Mouse (Mus musculus) intestine, embryonic 16.5 days (tissue): Measurements from ENCODE around the gene Cc2d2a. TPM values are rescaled to one million over a fixed set of nuclear protein-coding genes. Genes with fewer than 3 reads are reported as not detected.

ENCODE experiments used
- ATAC-seq: fragments of 200-750 bp; cut with Nextera tagmentation; 2 replicates; pipeline ENCODE4 v1.8.0; 2017; ENCODE audit warnings: moderate TSS enrichment, moderate library complexity
- H3K27ac ChIP-seq: fragments of 300-500 bp; sonication (generic); 2 replicates; pipeline ENCODE4 v1.5.1; 2014; ENCODE audit warnings: mild to moderate bottlenecking, low read length
- H3K27me3 ChIP-seq: fragments of 300-500 bp; sonication (generic); replicated peaks from 2 replicates; pipeline ENCODE4 v1.6.1; 2014; ENCODE audit warnings: low read length, control low read depth, mixed read lengths; ENCODE audit not compliant: control insufficient read depth, insufficient read depth
- H3K36me3 ChIP-seq: fragments of 300-500 bp; sonication (generic); 2 replicates; pipeline ENCODE4 v1.6.1; 2014; ENCODE audit warnings: low read length, control low read depth; ENCODE audit not compliant: control insufficient read depth, insufficient read depth
- H3K4me1 ChIP-seq: fragments of 300-500 bp; sonication (generic); 2 replicates; pipeline ENCODE4 v1.6.1; 2014; ENCODE audit warnings: low read length, control low read depth, mixed read lengths; ENCODE audit not compliant: control insufficient read depth, insufficient read depth
- H3K4me2 ChIP-seq: fragments of 300-500 bp; sonication (generic); 2 replicates; pipeline ENCODE4 v1.6.1; 2014; ENCODE audit warnings: low read depth, low read length, control low read depth
- H3K4me3 ChIP-seq: fragments of 300-500 bp; sonication (generic); 2 replicates; pipeline ENCODE4 v1.5.1; 2014; ENCODE audit warnings: mild to moderate bottlenecking, low read length
- H3K9ac ChIP-seq: fragments of 300-500 bp; sonication (generic); 2 replicates; pipeline ENCODE4 v1.6.1; 2014; ENCODE audit warnings: low read depth, low read length
- H3K9me3 ChIP-seq: fragments of 300-500 bp; sonication (generic); 2 replicates; pipeline ENCODE4 v1.6.1; 2016; ENCODE audit warnings: low read length, control low read depth; ENCODE audit not compliant: control insufficient read depth
- WGBS: fragments of 180-500 bp; shearing (Covaris S2); extraction: QIAGEN DNeasy Blood & Tissue Kit; methylation state at CpG from one replicate; pipeline ENCODE4 v1.1.7; 2014; 5-methylcytosine and 5-hydroxymethylcytosine counted together
- polyA plus RNA-seq: library from polyadenylated mRNA; unstranded; fragments of >200 nt; fragmentation: Nextera tagmentation; extraction: Ambion mirVana; gene quantifications from 2 replicates; pipeline ENCODE4 v1.2.1, GENCODE M21; 2015

Gene Cc2d2a
- polyA plus RNA-seq, 1 experiment from 2014 or later, result 8.7 TPM

- WGBS, result 43% methylated on average over 6 of the region's 6 CpGs
- no peaks in the 10 kb centered on the region for H3K36me3 ChIP-seq
- 0 out of 2 replicates have a peak, but pooled peaks cover 8% of the 10 kb centered on the region for H3K4me1 ChIP-seq
- no peak for ATAC-seq
- H3K27me3 ChIP-seq, result no peaks in the 10 kb centered on the region
- peak overlapping the region; percentile 12; the same call in 1 of the 2 replicates for H3K9ac ChIP-seq
- peak overlapping the region; percentile 7; the same call in 1 of the 2 replicates for H3K27ac ChIP-seq
- H3K4me3 ChIP-seq, result peak overlapping the region; percentile 13; the same call in 1 of the 2 replicates
- H3K9me3 ChIP-seq, result no peaks in the 10 kb centered on the region
- H3K4me2 ChIP-seq, result peak overlapping the region; percentile 19
These were observed 1.4 kb downstream of the Cc2d2a start for GRCm38 (mm10) chr5:43663531-43663930.

GRCm38 (mm10) chr5:43665144-43665543, 3.0 kb downstream of the Cc2d2a start:
- Histone ChIP-seq H3K27me3 (no peaks in the 10 kb centered on the region), H3K4me1 (0 out of 2 replicates have a peak, but pooled peaks cover 8% of the 10 kb centered on the region), H3K9ac (no peak overlapping the region), H3K27ac (no peak overlapping the region), H3K4me2 (no peak overlapping the region), H3K36me3 (no peaks in the 10 kb centered on the region), H3K4me3 (no peak overlapping the region), H3K9me3 (no peaks in the 10 kb centered on the region)
- no peak for ATAC-seq
- 33% methylated on average over 5 of the region's 5 CpGs for WGBS

- Histone ChIP-seq H3K36me3 (no peaks in the 10 kb centered on the region), H3K4me3 (no peak overlapping the region), H3K9ac (no peak overlapping the region), H3K27me3 (no peaks in the 10 kb centered on the region), H3K27ac (no peak overlapping the region), H3K9me3 (no peaks in the 10 kb centered on the region), H3K4me2 (no peak overlapping the region), H3K4me1 (peaks cover 8% of the 10 kb centered on the region)
- no peak for ATAC-seq
- WGBS, result 61% methylated on average over 8 of the region's 8 CpGs
These were observed 7.0 kb downstream of the Cc2d2a start for GRCm38 (mm10) chr5:43669118-43669645.

- peak overlapping the region; percentile 72 for H3K27ac ChIP-seq
- 0% methylated on average over 12 of the region's 12 CpGs for WGBS
- peak; percentile 95 for ATAC-seq
These were observed 10.2 kb downstream of the Cc2d2a start for GRCm38 (mm10) chr5:43672177-43672911.

GRCm38 (mm10) chr5:43673083-43673482, 10.9 kb downstream of the Cc2d2a start:
- Histone ChIP-seq H3K4me2 (peak overlapping the region; percentile 52), H3K27me3 (no peaks in the 10 kb centered on the region), H3K9me3 (no peaks in the 10 kb centered on the region), H3K27ac (no peak overlapping the region), H3K9ac (peak overlapping the region; percentile 79), H3K36me3 (peaks cover 4% of the 10 kb centered on the region; the same call in 1 of the 2 replicates), H3K4me1 (peaks cover 8% of the 10 kb centered on the region), H3K4me3 (peak overlapping the region; percentile 55)
- WGBS, result 77% methylated on average over 2 of the region's 2 CpGs
- ATAC-seq, result peak; percentile 1; the same call in 1 of the 2 replicates

More at GRCm38 (mm10) chr5:43672177-43672911, 10.2 kb downstream of the Cc2d2a start:
- Histone ChIP-seq H3K9me3 (no peaks in the 10 kb centered on the region), H3K9ac (peak overlapping the region; percentile 79), H3K4me3 (peak overlapping the region; percentile 55), H3K4me1 (peaks cover 8% of the 10 kb centered on the region), H3K27me3 (no peaks in the 10 kb centered on the region), H3K36me3 (peaks cover 4% of the 10 kb centered on the region; the same call in 1 of the 2 replicates), H3K4me2 (peak overlapping the region; percentile 52)

- Histone ChIP-seq H3K27me3 (no peaks in the 10 kb centered on the region), H3K27ac (no peak overlapping the region), H3K4me3 (no peak overlapping the region), H3K36me3 (0 out of 2 replicates have a peak, but pooled peaks cover 16% of the 10 kb centered on the region), H3K9me3 (no peaks in the 10 kb centered on the region), H3K4me1 (no peaks in the 10 kb centered on the region), H3K4me2 (no peak overlapping the region), H3K9ac (no peak overlapping the region)
- no peak for ATAC-seq
- WGBS, result 91% methylated on average over 5 of the region's 5 CpGs
These were observed 23.3 kb downstream of the Cc2d2a start for GRCm38 (mm10) chr5:43685466-43685865.

- no peaks in the 10 kb centered on the region for H3K27me3 ChIP-seq
- no peak overlapping the region for H3K27ac ChIP-seq
- H3K9ac ChIP-seq, result no peak overlapping the region
- H3K4me3 ChIP-seq, result no peak overlapping the region
- H3K9me3 ChIP-seq, result no peaks in the 10 kb centered on the region
- no peak overlapping the region for H3K4me2 ChIP-seq
- H3K36me3 ChIP-seq, result peaks cover 11% of the 10 kb centered on the region; the same call in 1 of the 2 replicates
- no peak for ATAC-seq
- 81% methylated on average over 4 of the region's 4 CpGs for WGBS
- H3K4me1 ChIP-seq, result no peaks in the 10 kb centered on the region
These were observed 30.3 kb downstream of the Cc2d2a start for GRCm38 (mm10) chr5:43692489-43692888.

GRCm38 (mm10) chr5:43697133-43697532, 35.0 kb downstream of the Cc2d2a start:
- Histone ChIP-seq H3K27ac (no peak overlapping the region), H3K4me1 (no peaks in the 10 kb centered on the region), H3K4me3 (no peak overlapping the region), H3K27me3 (no peaks in the 10 kb centered on the region), H3K9me3 (no peaks in the 10 kb centered on the region), H3K9ac (no peak overlapping the region), H3K36me3 (peaks cover 9% of the 10 kb centered on the region), H3K4me2 (no peak overlapping the region)
- WGBS, result 90% methylated on average over 3 of the region's 3 CpGs
- no peak for ATAC-seq

GRCm38 (mm10) chr5:43699240-43699639, 37.1 kb downstream of the Cc2d2a start:
- Histone ChIP-seq H3K36me3 (peaks cover 15% of the 10 kb centered on the region), H3K9me3 (no peaks in the 10 kb centered on the region), H3K4me1 (no peaks in the 10 kb centered on the region), H3K9ac (no peak overlapping the region), H3K27ac (no peak overlapping the region), H3K27me3 (no peaks in the 10 kb centered on the region), H3K4me3 (no peak overlapping the region), H3K4me2 (no peak overlapping the region)
- no peak for ATAC-seq
